Mouse (Mus musculus) ES-Bruce4 (cell line): ENCODE results near the gene Mblac2.
"Not testable (repeated sequence)": the region's sequence is repeated elsewhere in the genome, so short reads cannot be mapped to it uniquely, and the experiment has no call there.

Experiments used
- CTCF ChIP-seq: IDR thresholded peaks from one replicate; pipeline ENCODE4 v1.8.1; 2011; ENCODE audit warnings: low read depth, low read length
- POLR2A ChIP-seq: IDR thresholded peaks from one replicate; pipeline ENCODE4 v1.8.1; 2011; ENCODE audit warnings: low read length; ENCODE audit not compliant: insufficient read depth

DNA sequence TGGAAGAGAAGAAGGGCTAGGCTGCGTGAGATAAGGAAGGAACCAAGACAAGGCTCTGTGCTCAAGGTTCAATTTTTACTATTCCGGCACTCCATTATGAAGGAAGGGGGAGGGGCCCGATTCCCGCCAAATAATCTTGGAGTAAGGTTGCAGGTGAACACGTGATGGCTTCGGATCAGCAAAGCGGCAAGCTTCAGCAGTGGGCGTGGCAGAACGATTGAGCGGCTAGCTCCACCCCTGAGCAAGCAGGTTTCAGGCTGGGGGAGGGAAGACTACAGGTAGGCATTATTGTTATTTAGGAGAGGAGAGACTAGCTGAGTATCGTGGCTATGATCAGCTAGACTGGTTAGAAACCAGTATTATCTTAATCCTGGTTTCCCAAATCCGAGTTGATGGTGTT, 17.0 kb downstream of the Mblac2 start:
- TF ChIP-seq CTCF, POLR2A: not testable (repeated sequence)
